Mouse (Mus musculus): ENCODE data around the gene Pon2. TPM values are rescaled to one million over a fixed set of nuclear protein-coding genes. Genes with fewer than 3 reads are reported as not detected.

The Pon2 gene
- polyA plus RNA-seq, 1 experiment from 2014 or later: 18.1 TPM

GRCm38 (mm10) chr6:5313951-5314590 lies 15.8 kb upstream of the Pon2 start:
- ATAC-seq (ENCODE audit: insufficient number of reproducible peaks, insufficient read depth, low FRiP score, low TSS enrichment, low read depth): no peak
- no peak overlapping the region for H3K27ac ChIP-seq
- no peaks in the 10 kb centered on the region for H3K4me1 ChIP-seq (replicated peaks)
- WGBS: 91% methylated on average over 5 of the region's 5 CpGs
- no peak overlapping the region for H3K4me2 ChIP-seq
- no peaks in the 10 kb centered on the region for H3K36me3 ChIP-seq
- H3K9me3 ChIP-seq: no peaks in the 10 kb centered on the region
- no peak overlapping the region for H3K4me3 ChIP-seq (replicated peaks)
- H3K27me3 ChIP-seq: no peaks in the 10 kb centered on the region
- no peak overlapping the region for H3K9ac ChIP-seq (replicated peaks)

DNA sequence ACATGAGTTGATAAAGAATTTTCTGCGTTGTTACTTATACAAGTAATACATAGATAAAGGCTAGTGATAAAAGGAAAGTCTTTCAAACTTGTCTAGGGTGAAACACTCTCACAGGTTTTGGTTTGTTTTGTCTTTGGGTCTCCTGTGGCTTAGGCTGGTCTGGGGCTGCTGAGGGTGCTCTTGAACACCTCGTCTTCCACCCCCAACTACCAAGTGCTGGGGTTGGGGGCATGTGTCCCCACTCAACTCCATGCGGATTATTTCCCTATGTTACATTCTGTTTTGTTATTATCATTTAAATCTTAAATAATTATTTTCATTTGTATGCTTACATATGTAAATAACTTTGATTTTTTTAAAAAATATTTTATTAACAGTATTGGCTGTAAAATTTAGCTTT lies 12.2 kb upstream of the Pon2 start:
- no peaks in the 10 kb centered on the region for H3K4me1 ChIP-seq (replicated peaks)
- H3K4me3 ChIP-seq (replicated peaks): no peak overlapping the region
- H3K27ac ChIP-seq: no peak overlapping the region
- whole genome bisulfite sequencing: 89% methylated on average over 3 of the region's 3 CpGs
- no peaks in the 10 kb centered on the region for H3K9me3 ChIP-seq
- no peaks in the 10 kb centered on the region for H3K36me3 ChIP-seq
- H3K4me2 ChIP-seq: no peak overlapping the region
- no peak overlapping the region for H3K9ac ChIP-seq (replicated peaks)
- H3K27me3 ChIP-seq: no peaks in the 10 kb centered on the region
- no peak for ATAC-seq (ENCODE audit: insufficient number of reproducible peaks, insufficient read depth, low FRiP score, low TSS enrichment, low read depth)

GRCm38 (mm10) chr6:5309595-5310197 lies 11.4 kb upstream of the Pon2 start:
- Histone ChIP-seq H3K9ac (replicated peaks) (no peak overlapping the region), H3K4me2 (no peak overlapping the region), H3K4me1 (replicated peaks) (no peaks in the 10 kb centered on the region), H3K9me3 (no peaks in the 10 kb centered on the region), H3K27ac (no peak overlapping the region), H3K4me3 (replicated peaks) (no peak overlapping the region), H3K27me3 (no peaks in the 10 kb centered on the region), H3K36me3 (no peaks in the 10 kb centered on the region)
- ATAC-seq (ENCODE audit: insufficient number of reproducible peaks, insufficient read depth, low FRiP score, low TSS enrichment, low read depth): no peak
- 81% methylated on average over 7 of the region's 7 CpGs for WGBS

DNA sequence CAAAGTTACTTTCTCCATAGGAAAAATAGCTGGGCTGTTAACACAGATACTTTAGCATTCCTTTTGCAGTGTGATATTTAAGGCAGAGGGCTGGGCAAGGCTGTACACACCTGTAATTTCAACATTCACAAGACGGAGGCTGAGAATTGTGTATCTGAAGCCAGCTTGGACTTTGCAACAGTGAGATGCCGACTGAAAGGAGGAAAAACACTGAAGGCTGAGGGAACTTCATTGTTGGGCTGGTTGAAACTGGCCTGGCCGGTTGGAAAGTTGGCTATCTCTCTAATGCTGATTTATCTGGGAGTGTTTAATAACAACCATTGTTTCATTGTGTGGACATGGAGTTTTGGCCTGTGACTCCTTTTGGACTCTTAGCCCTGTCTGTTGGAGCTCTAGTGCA lies 7.7 kb upstream of the Pon2 start:
- no peak for ATAC-seq (ENCODE audit: insufficient number of reproducible peaks, insufficient read depth, low FRiP score, low TSS enrichment, low read depth)
- Histone ChIP-seq H3K4me1 (replicated peaks) (no peaks in the 10 kb centered on the region), H3K9ac (replicated peaks) (no peak overlapping the region), H3K27ac (no peak overlapping the region), H3K27me3 (no peaks in the 10 kb centered on the region), H3K9me3 (no peaks in the 10 kb centered on the region), H3K36me3 (no peaks in the 10 kb centered on the region), H3K4me2 (no peak overlapping the region), H3K4me3 (replicated peaks) (no peak overlapping the region)
- WGBS: 77% methylated on average over 3 of the region's 3 CpGs

DNA sequence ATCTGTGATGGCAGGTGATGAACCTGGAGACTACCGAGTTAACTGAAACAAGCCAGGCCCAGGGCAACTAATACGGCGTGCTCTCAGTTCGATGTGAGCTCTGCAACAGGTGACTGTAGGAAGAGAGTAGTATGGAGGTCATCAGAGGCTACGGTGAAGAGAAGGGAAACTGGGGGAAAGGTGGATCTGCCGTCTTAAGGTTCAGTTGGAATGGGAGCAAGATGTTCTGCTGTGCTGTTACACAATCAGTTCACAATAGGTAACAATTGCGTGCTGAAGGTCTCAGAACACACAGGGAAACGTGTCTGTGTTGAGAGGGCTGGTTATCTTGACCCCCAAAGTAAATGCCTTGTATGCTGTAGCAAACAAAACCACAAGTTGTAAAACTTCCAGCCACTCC lies 6.7 kb upstream of the Pon2 start:
- Histone ChIP-seq H3K27ac (no peak overlapping the region), H3K4me1 (replicated peaks) (no peaks in the 10 kb centered on the region), H3K27me3 (no peaks in the 10 kb centered on the region), H3K9ac (replicated peaks) (no peak overlapping the region), H3K36me3 (no peaks in the 10 kb centered on the region), H3K4me3 (replicated peaks) (no peak overlapping the region), H3K4me2 (no peak overlapping the region), H3K9me3 (no peaks in the 10 kb centered on the region)
- ATAC-seq (ENCODE audit: insufficient number of reproducible peaks, insufficient read depth, low FRiP score, low TSS enrichment, low read depth): no peak
- WGBS: 85% methylated on average over 8 of the region's 8 CpGs

DNA sequence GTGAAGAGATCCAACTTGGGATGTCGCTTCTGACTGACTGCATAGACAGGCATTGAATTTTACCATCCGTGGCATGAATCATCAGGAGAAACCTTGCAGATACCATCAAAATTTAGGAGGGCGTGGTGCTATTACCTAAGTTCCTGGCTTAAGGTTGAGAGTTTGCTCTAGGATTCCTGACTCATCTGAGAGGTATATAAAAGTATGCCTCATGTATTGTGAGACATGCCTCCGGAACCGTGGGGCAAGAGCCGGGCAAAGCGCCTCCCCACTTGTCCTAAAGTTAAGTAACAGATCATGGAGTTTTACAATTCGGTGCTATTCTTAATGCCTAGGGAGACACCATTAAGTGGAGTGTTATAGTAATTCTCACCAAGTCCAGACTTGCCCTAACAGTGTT lies 2.4 kb upstream of the Pon2 start:
- Histone ChIP-seq H3K4me1 (replicated peaks) (peaks cover 3% of the 10 kb centered on the region; the same call in 1 of the 2 replicates), H3K27ac (no peak overlapping the region), H3K9me3 (no peaks in the 10 kb centered on the region), H3K4me3 (replicated peaks) (no peak overlapping the region), H3K9ac (replicated peaks) (no peak overlapping the region), H3K4me2 (no peak overlapping the region), H3K36me3 (no peaks in the 10 kb centered on the region), H3K27me3 (no peaks in the 10 kb centered on the region)
- WGBS: 86% methylated on average over 8 of the region's 8 CpGs
- ATAC-seq (ENCODE audit: insufficient number of reproducible peaks, insufficient read depth, low FRiP score, low TSS enrichment, low read depth): no peak

DNA sequence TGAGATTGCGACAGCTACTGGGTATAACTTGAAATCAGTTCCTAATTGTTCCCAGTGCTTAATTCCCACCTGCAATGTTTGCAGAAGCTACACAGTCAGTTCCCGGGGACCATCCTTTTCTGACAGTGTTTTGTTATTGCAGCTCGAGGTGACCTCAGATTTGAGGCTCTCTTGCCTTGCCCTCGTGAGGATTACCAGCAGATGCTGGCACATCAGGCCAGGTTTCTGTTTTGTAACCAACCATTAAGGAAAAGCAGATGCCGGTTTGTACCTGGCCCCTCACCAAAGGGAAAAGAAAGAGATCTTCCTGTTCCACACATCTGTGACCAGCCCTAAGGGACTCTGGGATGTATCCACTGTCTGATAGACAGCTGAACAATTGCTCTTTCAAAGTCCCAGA lies 1.3 kb upstream of the Pon2 start:
- no peak for ATAC-seq (ENCODE audit: insufficient number of reproducible peaks, insufficient read depth, low FRiP score, low TSS enrichment, low read depth)
- Histone ChIP-seq H3K36me3 (no peaks in the 10 kb centered on the region), H3K4me2 (no peak overlapping the region), H3K27me3 (no peaks in the 10 kb centered on the region), H3K9me3 (no peaks in the 10 kb centered on the region), H3K9ac (replicated peaks) (no peak overlapping the region), H3K4me1 (replicated peaks) (peaks cover 3% of the 10 kb centered on the region; the same call in 1 of the 2 replicates), H3K4me3 (replicated peaks) (no peak overlapping the region), H3K27ac (no peak overlapping the region)
- 61% methylated on average over 5 of the region's 5 CpGs for WGBS

GRCm38 (mm10) chr6:5297321-5298091 lies 749 bp downstream of the Pon2 start:
- Histone ChIP-seq H3K4me1 (replicated peaks) (peaks cover 3% of the 10 kb centered on the region; the same call in 1 of the 2 replicates), H3K4me2 (peak overlapping the region; percentile 80), H3K27ac (peak overlapping the region; percentile 86), H3K27me3 (no peaks in the 10 kb centered on the region), H3K9ac (replicated peaks) (peak overlapping the region; percentile 79), H3K4me3 (replicated peaks) (peak overlapping the region; percentile 70), H3K36me3 (no peaks in the 10 kb centered on the region), H3K9me3 (no peaks in the 10 kb centered on the region)
- peak; percentile 67 for ATAC-seq (ENCODE audit: insufficient number of reproducible peaks, insufficient read depth, low FRiP score, low TSS enrichment, low read depth)
- WGBS: 4% methylated on average over 25 of the region's 25 CpGs

GRCm38 (mm10) chr6:5296067-5296466 lies 2.2 kb downstream of the Pon2 start:
- Histone ChIP-seq H3K36me3 (no peaks in the 10 kb centered on the region), H3K9ac (replicated peaks) (no peak overlapping the region), H3K4me3 (replicated peaks) (no peak overlapping the region), H3K27me3 (no peaks in the 10 kb centered on the region), H3K4me2 (no peak overlapping the region), H3K9me3 (no peaks in the 10 kb centered on the region), H3K27ac (no peak overlapping the region), H3K4me1 (replicated peaks) (peaks cover 3% of the 10 kb centered on the region; the same call in 1 of the 2 replicates)
- no peak for ATAC-seq (ENCODE audit: insufficient number of reproducible peaks, insufficient read depth, low FRiP score, low TSS enrichment, low read depth)
- WGBS: 94% methylated on average over 7 of the region's 7 CpGs

DNA sequence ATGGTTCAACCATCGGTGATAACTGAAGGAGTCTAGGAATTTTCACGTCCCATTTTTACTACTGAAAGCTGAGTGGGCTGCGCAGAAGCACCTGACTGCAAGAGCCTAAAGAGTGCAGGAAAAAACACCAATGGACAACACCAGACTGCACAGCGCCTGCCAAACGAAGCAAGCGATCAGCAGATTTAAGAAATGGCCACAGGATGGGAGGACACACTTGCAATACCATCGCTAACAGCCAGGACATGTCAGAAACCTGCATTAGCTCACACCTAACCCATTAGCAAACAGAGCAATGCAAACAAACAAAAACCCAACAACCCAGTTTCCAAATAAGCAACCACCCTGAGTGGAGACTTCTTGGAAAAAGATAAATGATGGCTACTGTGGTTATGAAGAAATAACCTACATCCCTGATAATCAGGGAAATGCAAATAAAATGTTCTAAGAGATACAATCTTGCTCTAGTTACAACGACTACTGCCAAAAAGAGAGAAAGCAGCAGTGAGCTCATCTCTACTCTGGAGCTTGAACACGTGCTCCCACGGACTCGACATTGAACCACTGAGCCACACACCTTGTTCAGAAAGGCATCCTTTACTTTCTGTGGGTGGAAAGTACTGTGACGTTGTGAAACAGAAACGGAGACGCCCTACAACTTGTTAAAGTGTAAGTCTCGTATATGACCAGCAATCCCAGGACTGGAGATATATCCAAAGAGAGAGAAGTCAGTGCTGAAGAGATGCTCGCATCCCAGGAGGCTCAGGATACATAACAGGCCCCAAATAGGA lies 3.4 kb downstream of the Pon2 start:
- Histone ChIP-seq H3K4me2 (no peak overlapping the region), H3K27ac (no peak overlapping the region), H3K27me3 (no peaks in the 10 kb centered on the region), H3K36me3 (no peaks in the 10 kb centered on the region), H3K9ac (replicated peaks) (no peak overlapping the region), H3K4me1 (replicated peaks) (peaks cover 3% of the 10 kb centered on the region; the same call in 1 of the 2 replicates), H3K4me3 (replicated peaks) (no peak overlapping the region), H3K9me3 (no peaks in the 10 kb centered on the region)
- ATAC-seq (ENCODE audit: insufficient number of reproducible peaks, insufficient read depth, low FRiP score, low TSS enrichment, low read depth): no peak
- WGBS: 92% methylated on average over 16 of the region's 16 CpGs

- H3K36me3 ChIP-seq: no peaks in the 10 kb centered on the region
- H3K27ac ChIP-seq: no peak overlapping the region
- 79% methylated on average over 5 of the region's 5 CpGs for WGBS
- no peaks in the 10 kb centered on the region for H3K27me3 ChIP-seq
- peaks cover 3% of the 10 kb centered on the region; the same call in 1 of the 2 replicates for H3K4me1 ChIP-seq (replicated peaks)
- no peak overlapping the region for H3K4me2 ChIP-seq
- H3K4me3 ChIP-seq (replicated peaks): no peak overlapping the region
- H3K9me3 ChIP-seq: no peaks in the 10 kb centered on the region
- H3K9ac ChIP-seq (replicated peaks): no peak overlapping the region
- ATAC-seq (ENCODE audit: insufficient number of reproducible peaks, insufficient read depth, low FRiP score, low TSS enrichment, low read depth): no peak
Observed at GRCm38 (mm10) chr6:5292841-5293240, 5.4 kb downstream of the Pon2 start.

Measured in limb, embryonic 12.5 days (tissue).